ENCODE assay signal across 26 mouse cellular contexts in genomic region chr12:65194003-65194530, GRCm38 (mm10). TPM values are rescaled to one million over a fixed set of nuclear protein-coding genes. Genes with fewer than 3 reads are reported as not detected.
DNase-seq lines count a peak whose midpoint lies in the region; ATAC-seq and TF ChIP-seq lines count a peak whose summit lies in the region.
"Had no signal": no experiment of that assay in that cellular context is flagged by ENCODE, and none has a peak within 500 bp of the region (broad histone marks: within the 10 kb centered on the region; RNA-seq: fewer than 3 reads in every experiment).

No protein-coding gene starts in this region.

- H3K9me3 ChIP-seq in liver, postnatal 0 days (ENCODE audit: low read length) = no peaks in the 10 kb centered on the region
- H3K9me3 ChIP-seq: forebrain, embryonic 15.5 days; limb, embryonic 12.5 days; megakaryocyte, embryonic 14.5 days; stomach, embryonic 15.5 days had no signal

- H3K4me1 ChIP-seq in bone marrow macrophage, adult 2 months (ENCODE audit: control insufficient read depth, insufficient read depth, low read length) = peaks cover 14% of the 10 kb centered on the region
- H3K4me1 ChIP-seq in olfactory bulb, adult 2 months (ENCODE audit: control insufficient read depth, insufficient read depth, low read length) = no peaks in the 10 kb centered on the region
- H3K4me1 ChIP-seq in liver, postnatal 0 days (ENCODE audit: insufficient read depth) = no peaks in the 10 kb centered on the region
- H3K4me1 ChIP-seq: forebrain, embryonic 15.5 days; limb, embryonic 12.5 days; stomach, embryonic 15.5 days had no signal

- 18% methylated on average over 5 of the region's 5 CpGs for WGBS in olfactory bulb, adult 2 months
- WGBS in liver, postnatal 0 days (ENCODE audit: insufficient replicate concordance) = 62% methylated on average over 5 of the region's 5 CpGs

- no peak for ATAC-seq in liver, postnatal 0 days
- ATAC-seq: forebrain, embryonic 15.5 days; intestine, postnatal 0 days; lung, postnatal 0 days had no signal

- TF ChIP-seq POLR2A in bone marrow macrophage, adult 2 months (IDR thresholded peaks at IDR 0.05; ENCODE audit: borderline replicate concordance, low read depth, low read length) = no peak
- no peak for TF ChIP-seq POLR2A in olfactory bulb, adult 2 months (IDR thresholded peaks at IDR 0.05; ENCODE audit: insufficient read depth, low read depth, low read length)

- no peak for TF ChIP-seq CTCF in bone marrow macrophage, adult 2 months (IDR thresholded peaks at IDR 0.05; ENCODE audit: low read depth, low read length)
- no peak for TF ChIP-seq CTCF in olfactory bulb, adult 2 months (IDR thresholded peaks at IDR 0.05; ENCODE audit: insufficient read depth, low read depth, low read length)
- TF ChIP-seq CTCF in liver, postnatal 0 days (IDR thresholded peaks at IDR 0.05; ENCODE audit: low read depth) = no peak

- DNase-seq in frontal cortex, postnatal 36 days (ENCODE audit: low spot score in 2 of 2) = peak; percentile 31 to 50
- no peak for DNase-seq in frontal cortex, postnatal 10 days (ENCODE audit: low spot score in 2 of 2)
- peak; percentile 70 for DNase-seq in right cerebral cortex, adult 18-20 months
- no peak for DNase-seq in right cerebral cortex, postnatal 4 days
- DNase-seq in liver, postnatal 0 days = no peak
- no peak for DNase-seq in lung, postnatal 36 days
- DNase-seq: adrenal gland, adult 8-10 months; cerebellum, adult 2 months; heart, postnatal 14 days; spleen, adult 18-20 months had no signal

- H3K4me2 ChIP-seq in liver, postnatal 0 days (ENCODE audit: low read depth, low read length) = no peak overlapping the region
- H3K4me2 ChIP-seq: forebrain, embryonic 15.5 days; heart, embryonic 11.5 days; hindbrain, embryonic 14.5 days; limb, embryonic 12.5 days; stomach, embryonic 15.5 days had no signal

- TF ChIP-seq EP300 in liver, postnatal 0 days (IDR thresholded peaks at IDR 0.05; ENCODE audit: low read depth) = no peak

- no peaks in the 10 kb centered on the region for H3K27me3 ChIP-seq in liver, postnatal 0 days (ENCODE audit: insufficient read depth, low read length)
- H3K27me3 ChIP-seq: forebrain, embryonic 15.5 days; limb, embryonic 12.5 days; megakaryocyte, embryonic 14.5 days; stomach, embryonic 15.5 days had no signal

- peak overlapping the region; percentile 18; the same call in 1 of the 2 replicates for H3K4me3 ChIP-seq in bone marrow macrophage, adult 2 months (ENCODE audit: insufficient read depth, low read length)
- H3K4me3 ChIP-seq in olfactory bulb, adult 2 months (ENCODE audit: insufficient read depth, low read depth, low read length) = no peak overlapping the region
- H3K4me3 ChIP-seq in liver, postnatal 0 days (ENCODE audit: low read depth, low read length) = no peak overlapping the region
- H3K4me3 ChIP-seq: forebrain, embryonic 15.5 days; limb, embryonic 12.5 days; megakaryocyte, embryonic 14.5 days; stomach, embryonic 15.5 days had no signal

- peak overlapping the region; percentile 59 for H3K27ac ChIP-seq in bone marrow macrophage, adult 2 months (ENCODE audit: insufficient read depth, low read depth, low read length)
- peak overlapping the region; percentile 75 for H3K27ac ChIP-seq in olfactory bulb, adult 2 months (ENCODE audit: insufficient read depth, low read depth, low read length)
- no peak overlapping the region for H3K27ac ChIP-seq in liver, postnatal 0 days (ENCODE audit: low read depth)
- H3K27ac ChIP-seq: forebrain, embryonic 15.5 days; hindbrain, embryonic 14.5 days; kidney, postnatal 0 days; limb, embryonic 12.5 days; liver, embryonic 14.5 days; stomach, embryonic 15.5 days had no signal

- no peaks in the 10 kb centered on the region for H3K36me3 ChIP-seq in liver, postnatal 0 days (replicated peaks; ENCODE audit: insufficient read depth, low read length)
- H3K36me3 ChIP-seq: forebrain, embryonic 15.5 days; limb, embryonic 12.5 days; stomach, embryonic 15.5 days had no signal

- no peak overlapping the region for H3K9ac ChIP-seq in liver, postnatal 0 days (replicated peaks)
- H3K9ac ChIP-seq: forebrain, embryonic 15.5 days; hindbrain, embryonic 14.5 days; limb, embryonic 12.5 days; liver, embryonic 14.5 days; stomach, embryonic 15.5 days had no signal

RNA-seq across cellular contexts. Expression of gene Mis18bp1, which starts 21.7 kb away (rescaled TPM):
- 23.8 and 24.1 TPM in 2 replicates for polyA plus RNA-seq in bone marrow macrophage, adult 2 months (2012; ENCODE audit: insufficient read depth, insufficient read length, missing spikeins)
- not detected in 2 replicates for polyA plus RNA-seq in olfactory bulb, adult 2 months (2012; ENCODE audit: insufficient read depth, insufficient read length, low replicate concordance, missing spikeins)
- polyA plus RNA-seq in liver, postnatal 0 days (2015; fragmentation: Nextera tagmentation; extraction: Ambion mirVana) = 18.7 and 22.2 TPM in 2 replicates

RNA-seq across cellular contexts. Expression of gene Wdr20rt, which starts 31.2 kb away (rescaled TPM):
- polyA plus RNA-seq in bone marrow macrophage, adult 2 months (2012; ENCODE audit: insufficient read depth, insufficient read length, missing spikeins) = 0.63 TPM in 1 of 2 replicates, not detected in the other
- not detected in 2 replicates for polyA plus RNA-seq in olfactory bulb, adult 2 months (2012; ENCODE audit: insufficient read depth, insufficient read length, low replicate concordance, missing spikeins)
- polyA plus RNA-seq in liver, postnatal 0 days (2015; fragmentation: Nextera tagmentation; extraction: Ambion mirVana) = not detected in 2 replicates
- polyA plus RNA-seq: cerebellum, adult 2 months; embryonic facial prominence, embryonic 11.5 days; forebrain, embryonic 15.5 days; heart, embryonic 11.5 days; hindbrain, embryonic 14.5 days; intestine, postnatal 0 days; kidney, postnatal 0 days; limb, embryonic 12.5 days; liver, embryonic 14.5 days; lung, postnatal 0 days; midbrain, postnatal 0 days; neural tube, embryonic 11.5 days; stomach, embryonic 15.5 days; thymus, postnatal 0 days had no signal

Comparison
In these comparisons a context has a peak if more than half of its experiments do, and no peak if none do; other contexts are left out.
1. DNase-seq: peak in frontal cortex, postnatal 36 days (2 of 2) and right cerebral cortex, adult 18-20 months (single experiment); none in frontal cortex, postnatal 10 days (0 of 2), right cerebral cortex, postnatal 4 days (single experiment), liver, postnatal 0 days (single experiment) and lung, postnatal 36 days (single experiment).